Mouse (Mus musculus): ENCODE data around the gene Cybc1.

The Cybc1 gene

DNA sequence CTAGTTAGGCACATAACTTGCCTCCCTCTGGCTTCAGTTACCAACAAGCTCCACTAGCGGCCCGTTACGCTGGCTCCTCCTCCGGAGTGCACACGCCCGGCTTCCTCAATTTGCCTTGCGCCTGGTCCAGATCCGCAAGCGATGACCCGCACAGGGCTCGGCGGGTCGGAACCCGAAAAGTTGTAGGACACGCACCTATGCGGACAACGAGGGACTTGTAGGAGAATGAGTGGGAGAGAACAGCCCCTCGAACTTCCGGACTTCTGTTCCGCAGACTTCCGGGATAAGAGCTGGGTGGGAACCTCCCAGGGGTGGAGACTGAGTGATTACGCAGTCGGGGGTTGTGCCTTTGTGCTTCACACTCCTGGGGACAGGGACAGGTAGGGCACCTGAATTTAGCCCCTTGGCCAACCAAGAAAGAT, at the start of gene Cybc1:
TSS of gene Cybc1 (minus strand) at position 305 of the 422 bp plus-strand sequence.
- peak; percentile 74 for DNase-seq (ENCODE audit: extremely low spot score, low spot score)

DNA sequence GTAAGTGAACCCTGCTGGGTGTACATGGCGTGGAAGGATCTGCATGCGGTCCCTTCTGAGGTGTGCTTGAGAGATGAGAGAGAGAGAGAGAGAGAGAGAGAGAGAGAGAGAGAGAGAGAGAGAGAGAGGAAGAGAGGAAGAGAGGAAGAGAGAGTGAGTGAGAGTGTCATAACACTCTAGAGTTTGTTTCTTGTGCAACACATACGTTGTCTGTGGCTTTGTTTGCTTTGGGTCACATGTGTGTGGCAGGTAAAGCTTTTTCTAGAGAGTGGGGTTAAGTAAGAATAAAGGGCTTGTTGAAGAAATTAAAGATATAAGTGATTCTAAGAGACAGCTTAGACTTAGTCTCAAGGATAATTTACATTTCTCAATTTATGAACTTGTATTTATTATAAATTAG, 48.9 kb upstream of the Cybc1 start:
- no peak for DNase-seq (ENCODE audit: extremely low spot score, low spot score)

DNA sequence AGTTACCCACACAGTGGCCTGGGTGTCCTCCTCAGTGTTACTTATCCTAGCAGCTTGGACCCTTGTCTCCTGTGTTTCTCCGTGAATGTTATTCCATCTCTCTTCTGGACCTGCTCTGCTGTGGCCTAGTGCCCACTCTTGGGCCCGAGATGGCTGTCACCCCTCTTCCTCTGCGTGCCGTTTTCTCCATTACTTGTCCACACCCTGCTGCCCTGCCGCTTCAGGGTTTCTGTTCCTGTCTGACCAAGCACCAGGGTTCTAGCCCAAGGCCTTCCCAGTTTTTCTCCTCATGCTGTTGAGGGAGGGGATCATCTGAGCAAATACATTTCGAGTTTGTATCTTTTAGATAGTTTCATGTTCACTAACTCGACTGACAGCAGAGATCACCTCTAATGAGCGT, 48.4 kb upstream of the Cybc1 start:
- DNase-seq (ENCODE audit: extremely low spot score, low spot score) = no peak

DNA sequence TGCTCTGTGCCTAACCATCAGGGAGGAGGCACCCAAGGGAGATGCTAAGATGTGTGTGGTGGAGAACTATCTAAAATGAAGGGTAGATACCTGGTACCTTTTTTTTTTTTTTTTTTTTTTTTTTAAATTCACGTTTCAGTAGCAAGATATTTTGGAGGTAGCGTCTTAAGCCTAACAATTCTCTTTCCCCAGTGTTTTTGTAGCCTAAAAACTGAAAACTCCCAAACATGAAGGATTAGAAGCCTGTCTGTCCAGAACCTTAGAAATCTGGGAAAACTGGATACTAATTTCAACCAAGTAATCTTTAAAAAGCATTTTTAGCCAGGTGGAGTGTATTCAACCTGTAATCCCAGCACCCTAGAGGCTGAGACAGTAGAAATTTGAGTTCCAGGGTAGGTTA, 32.0 kb upstream of the Cybc1 start:
- no peak for DNase-seq (ENCODE audit: extremely low spot score, low spot score)

DNA sequence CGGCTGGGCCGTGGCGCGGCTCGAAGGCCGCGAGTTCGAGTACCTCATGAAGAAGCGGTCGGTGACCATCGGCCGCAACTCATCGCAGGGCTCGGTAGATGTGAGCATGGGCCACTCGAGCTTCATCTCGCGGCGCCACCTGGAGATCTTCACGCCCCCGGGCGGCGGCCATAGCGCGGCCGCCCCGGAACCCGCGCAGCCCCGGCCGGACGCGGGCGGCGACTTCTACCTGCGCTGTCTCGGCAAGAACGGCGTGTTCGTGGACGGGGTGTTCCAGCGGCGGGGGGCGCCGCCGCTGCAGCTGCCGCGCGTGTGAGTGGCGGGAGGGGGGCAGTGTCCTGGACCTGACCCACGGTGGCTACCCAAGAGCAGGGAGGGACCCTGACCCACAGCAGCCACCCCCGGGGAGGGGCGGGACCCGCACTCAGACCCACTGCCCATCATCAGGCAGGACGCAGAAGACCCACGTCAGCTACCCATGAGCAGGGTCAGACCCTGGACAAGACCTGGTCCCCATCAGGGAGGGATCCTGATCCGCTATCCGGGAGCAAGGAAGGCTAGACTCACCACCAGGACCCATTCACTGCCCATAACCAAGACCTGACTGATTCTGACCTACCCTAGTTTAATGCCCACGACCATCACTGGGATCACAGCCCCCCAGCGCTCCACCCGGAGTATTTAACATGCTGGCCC, 31.2 kb upstream of the Cybc1 start:
- DNase-seq (ENCODE audit: extremely low spot score, low spot score) = peak; percentile 52

DNA sequence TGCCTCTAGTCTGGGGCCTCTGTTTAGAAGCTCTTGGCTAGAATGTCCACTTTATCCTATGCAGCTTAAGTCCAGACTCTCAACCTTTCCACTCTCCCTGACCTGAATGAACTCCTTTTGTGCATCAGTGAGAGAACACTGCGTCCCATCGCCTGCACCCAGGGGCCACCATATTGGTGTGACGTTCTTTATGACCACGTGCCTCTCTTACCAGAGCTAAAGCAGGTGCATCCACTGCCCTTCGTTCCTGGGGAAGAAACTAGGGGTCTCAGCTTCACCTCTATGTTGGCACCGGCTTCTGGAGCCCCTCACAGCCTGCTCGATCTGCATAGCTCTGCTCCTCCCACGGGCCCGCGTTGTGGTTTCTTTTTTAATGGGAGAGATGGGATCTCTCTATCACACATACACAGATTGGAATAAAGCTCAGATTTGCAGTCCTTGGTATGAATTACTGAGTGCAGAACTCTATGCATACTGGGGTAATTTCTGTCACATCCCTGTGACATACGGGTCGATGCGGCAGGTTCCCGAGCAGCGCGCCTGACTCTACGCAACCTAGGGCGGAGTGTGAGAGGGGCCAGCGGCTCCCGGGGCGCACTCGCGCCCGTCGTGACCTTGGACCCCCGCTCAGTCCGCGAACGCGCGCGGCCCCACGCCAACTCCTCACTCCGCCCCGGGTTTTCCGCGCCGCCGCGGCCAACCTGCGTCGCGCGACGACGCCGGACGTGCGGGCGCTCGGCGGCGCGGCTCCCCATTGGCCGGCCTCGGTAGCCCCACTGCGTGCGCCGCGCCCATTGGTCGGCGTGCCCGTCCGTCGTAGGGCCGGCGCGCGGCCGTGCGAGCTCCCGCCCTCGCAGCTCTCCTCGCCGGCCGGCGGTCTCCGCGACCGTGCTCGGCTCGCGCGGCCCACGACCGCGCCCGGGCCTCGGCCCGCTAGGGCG, 30.3 kb upstream of the Cybc1 start, which contains the start of gene Foxk2:
TSS of gene Foxk2 (plus strand) at position 831 of the 941 bp plus-strand sequence.
- DNase-seq (ENCODE audit: extremely low spot score, low spot score) = peak; percentile 86

DNA sequence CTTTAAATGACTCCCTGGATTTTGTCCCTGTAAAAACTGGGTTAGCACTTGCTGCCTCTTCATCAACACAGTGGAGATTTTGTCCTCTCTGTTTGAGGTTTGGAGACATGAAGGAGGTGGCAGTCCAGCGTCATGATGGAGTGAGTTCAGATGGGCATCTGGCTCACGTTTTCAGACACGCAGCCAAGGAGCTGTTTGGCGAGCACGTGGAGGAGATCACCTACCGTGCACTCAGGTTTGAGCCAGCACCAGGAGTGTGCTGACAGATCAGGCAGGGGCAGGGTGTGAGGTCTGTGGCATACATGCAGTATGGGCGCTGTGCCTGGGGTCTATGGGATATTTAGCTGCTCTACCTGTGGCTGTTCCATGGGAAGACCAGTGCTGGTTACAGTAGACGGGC, 21.1 kb upstream of the Cybc1 start:
- no peak for DNase-seq (ENCODE audit: extremely low spot score, low spot score)

DNA sequence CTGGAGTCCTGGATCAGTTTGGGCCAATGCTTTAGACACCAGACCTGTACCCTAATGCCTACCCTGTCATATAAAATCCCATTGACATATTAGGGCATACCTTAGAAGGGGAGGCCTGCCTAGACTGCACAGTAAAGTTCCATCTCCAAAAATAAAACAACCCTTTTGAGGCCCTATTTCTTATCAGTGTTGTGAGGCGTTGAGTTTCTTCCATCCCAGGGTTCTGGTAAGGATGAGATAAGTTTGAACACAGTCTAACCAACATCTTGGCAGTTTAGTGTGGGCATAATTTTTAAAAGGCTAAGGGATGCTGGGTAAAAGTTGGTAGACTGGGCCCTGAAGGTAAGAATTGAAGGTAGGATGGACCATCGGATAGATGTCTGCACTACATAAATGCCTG, 10.5 kb upstream of the Cybc1 start:
- DNase-seq (ENCODE audit: extremely low spot score, low spot score) = no peak

DNA sequence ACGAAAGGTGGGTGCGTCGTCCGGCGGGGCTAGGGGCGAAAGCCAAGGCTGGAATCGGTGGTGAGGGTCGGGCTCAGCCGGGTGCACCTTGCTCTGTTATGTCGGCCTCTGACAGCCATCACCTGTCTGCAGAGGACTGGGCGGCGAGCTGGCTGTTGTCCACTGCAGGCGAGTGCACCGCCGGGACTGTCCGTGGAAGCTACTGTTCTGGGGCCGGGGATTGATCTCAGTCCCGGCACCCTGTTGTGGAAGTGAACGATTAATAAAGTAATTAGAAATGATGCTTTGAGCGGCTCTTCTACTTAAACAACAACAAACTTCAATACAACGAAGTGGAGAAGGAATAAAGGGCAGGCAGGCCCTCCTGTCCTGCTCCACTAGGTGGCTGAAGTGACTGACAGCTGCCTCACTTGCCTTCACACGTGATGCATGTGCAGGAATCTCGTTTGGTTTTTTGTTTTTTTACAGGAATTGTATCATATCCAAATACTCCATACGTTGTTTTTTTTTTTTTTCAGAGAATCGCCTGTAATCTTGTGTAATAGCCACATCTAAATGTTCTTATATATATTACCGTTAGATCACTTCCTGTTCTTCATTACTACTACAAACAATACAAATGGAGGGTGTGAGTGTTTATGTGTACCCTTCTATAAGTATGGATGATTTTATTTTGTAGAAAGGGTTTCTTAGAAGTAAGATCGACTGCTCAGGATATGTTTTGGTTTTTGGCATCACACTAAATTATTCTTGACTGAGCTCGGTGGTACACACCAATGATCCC, 8.4 kb upstream of the Cybc1 start:
- DNase-seq (ENCODE audit: extremely low spot score, low spot score) = no peak

DNA sequence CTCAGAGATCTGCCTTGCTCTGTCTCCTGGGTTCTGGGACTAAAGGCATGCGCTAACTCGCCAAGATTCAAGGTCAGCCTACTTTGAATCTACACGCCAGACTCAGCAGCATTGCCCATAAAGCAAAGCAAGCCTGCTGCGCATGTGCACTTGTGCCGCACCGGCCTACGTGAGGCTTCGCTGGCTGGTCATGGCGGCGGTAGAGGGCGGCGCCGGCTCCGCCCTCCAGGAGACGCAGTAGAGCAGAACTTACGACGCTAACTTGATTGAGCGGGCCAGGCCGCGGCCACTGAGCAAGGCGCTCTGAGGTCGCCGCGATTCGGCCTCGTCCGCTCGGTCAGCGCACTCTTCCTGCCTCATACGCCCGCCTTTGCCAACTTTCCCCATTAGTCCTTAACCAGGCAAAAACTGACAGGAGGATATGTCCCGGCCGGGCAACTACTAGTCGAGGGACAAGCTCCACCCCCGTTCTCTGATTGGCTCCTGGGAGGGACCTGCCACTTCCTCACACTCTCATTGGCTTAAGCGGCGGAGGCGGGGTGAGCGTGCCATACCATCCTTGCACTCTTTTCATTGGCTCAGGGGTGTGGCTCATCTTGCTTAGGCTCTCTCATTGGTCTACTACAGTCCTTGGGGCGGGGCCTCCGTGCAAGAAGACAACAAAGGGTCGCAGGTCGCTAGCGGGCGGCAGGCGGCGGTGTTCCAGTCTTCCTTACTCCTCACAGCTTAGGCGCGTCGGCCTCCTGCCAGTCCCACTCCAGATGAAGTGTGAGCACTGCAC, 7.6 kb upstream of the Cybc1 start, which contains the start of gene Narf:
TSS of gene Narf (plus strand) at position 690 of the 781 bp plus-strand sequence.
- DNase-seq (ENCODE audit: extremely low spot score, low spot score) = peak; percentile 99

DNA sequence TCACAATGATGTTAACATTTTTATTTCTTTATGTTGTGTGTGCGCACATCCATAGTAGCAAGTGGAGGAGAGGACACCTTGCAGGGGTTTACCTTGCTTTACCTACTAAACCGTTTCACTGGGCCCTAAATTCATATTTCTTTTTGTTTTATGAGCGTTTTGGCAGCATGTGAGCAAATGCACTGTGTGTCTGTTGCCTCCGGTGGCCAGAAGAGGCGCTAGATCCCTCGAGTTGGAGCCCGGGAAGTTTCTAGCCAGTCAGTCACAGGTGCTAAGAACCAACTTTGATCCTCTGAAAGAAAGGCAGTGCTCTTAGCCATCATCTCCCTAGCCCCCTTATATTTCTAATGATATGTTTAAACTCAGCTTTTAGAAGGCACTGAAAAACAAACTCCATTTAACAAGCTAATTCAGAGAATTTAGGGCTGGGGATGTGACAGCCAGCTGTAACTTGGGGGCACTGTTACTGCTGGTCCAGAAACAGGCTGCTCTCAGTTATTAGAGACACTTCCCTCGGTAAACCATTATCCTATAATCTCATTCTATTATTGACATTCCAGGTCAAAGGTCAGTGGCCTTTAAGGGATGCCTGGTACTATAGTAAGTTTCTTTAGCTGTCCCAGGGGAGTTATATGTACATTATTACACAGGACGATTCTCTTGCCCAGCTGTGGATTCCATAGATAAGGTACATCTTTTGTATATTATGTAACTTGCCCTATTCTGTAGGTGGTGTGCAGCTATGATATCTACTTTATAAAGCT, 6.5 kb upstream of the Cybc1 start:
- peak; percentile 33 for DNase-seq (ENCODE audit: extremely low spot score, low spot score)

DNA sequence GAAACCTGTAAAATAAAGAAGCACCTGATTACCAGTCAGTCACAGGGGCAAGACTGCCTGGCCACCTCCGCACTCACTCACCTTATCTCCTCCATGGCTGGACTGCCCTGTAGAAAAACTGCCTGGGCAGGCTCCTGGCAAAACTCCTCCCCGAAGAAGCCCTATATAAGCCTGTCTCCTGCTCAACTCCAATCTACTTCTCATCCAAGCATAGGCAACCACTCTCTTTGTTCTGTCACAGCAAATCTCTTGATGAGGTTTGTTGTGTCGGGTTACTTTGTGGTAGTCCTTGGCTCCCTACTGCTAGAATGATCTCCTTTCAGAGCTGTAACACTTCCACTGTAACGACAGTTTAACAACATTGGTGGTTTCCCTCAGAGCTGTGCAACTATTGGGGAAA, 3.6 kb upstream of the Cybc1 start:
- DNase-seq (ENCODE audit: extremely low spot score, low spot score) = no peak

DNA sequence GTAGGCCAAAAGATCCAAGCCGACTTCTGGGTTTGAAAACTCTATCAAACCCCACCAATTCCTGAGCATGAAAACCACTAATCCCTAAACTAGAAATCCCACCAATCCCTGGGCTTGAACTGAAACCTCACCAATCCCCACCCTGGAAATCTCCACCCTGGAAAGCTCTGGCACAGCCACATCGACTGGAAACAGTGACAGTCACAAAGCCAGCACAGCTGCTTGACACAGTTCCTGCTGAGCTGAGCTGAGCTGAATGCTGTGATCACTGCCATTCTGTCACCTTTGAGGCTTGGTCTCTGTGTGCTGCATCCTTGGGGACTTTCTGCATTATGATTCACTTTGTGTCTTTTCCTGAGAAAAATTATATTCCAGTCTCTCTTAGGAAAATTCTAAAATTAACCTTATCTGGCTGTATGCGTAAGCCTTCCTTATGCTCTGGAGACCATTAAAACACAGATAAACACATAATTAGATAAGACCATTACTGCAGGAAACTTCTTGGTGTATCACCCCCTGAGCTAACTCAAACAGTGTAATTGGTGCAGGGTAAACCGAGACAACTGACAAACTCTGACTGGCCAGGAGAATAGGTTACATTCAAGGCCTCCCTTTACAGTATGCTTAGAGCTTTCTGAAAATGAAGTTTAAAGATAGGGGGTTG, 2.6 kb upstream of the Cybc1 start:
- no peak for DNase-seq (ENCODE audit: extremely low spot score, low spot score)

DNA sequence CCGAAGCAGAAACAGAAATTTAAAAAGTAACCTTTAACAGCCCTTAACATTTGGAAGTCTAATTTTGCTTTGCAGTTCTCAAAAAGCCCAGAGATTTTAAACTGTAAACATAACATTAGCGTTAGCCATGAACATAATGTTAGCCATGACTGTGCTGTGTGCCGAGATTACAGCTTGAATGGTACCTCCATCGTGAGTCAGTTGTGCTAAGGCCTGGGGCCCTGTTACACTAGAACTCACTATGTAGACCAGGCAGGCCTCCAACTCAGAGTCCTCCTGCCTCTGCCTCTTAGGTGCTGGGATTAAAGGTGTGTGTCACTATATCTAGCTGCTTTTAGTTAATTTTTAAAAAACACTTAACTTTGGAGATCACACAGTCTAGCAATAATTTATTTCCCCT, 2.1 kb upstream of the Cybc1 start:
- no peak for DNase-seq (ENCODE audit: extremely low spot score, low spot score)

DNA sequence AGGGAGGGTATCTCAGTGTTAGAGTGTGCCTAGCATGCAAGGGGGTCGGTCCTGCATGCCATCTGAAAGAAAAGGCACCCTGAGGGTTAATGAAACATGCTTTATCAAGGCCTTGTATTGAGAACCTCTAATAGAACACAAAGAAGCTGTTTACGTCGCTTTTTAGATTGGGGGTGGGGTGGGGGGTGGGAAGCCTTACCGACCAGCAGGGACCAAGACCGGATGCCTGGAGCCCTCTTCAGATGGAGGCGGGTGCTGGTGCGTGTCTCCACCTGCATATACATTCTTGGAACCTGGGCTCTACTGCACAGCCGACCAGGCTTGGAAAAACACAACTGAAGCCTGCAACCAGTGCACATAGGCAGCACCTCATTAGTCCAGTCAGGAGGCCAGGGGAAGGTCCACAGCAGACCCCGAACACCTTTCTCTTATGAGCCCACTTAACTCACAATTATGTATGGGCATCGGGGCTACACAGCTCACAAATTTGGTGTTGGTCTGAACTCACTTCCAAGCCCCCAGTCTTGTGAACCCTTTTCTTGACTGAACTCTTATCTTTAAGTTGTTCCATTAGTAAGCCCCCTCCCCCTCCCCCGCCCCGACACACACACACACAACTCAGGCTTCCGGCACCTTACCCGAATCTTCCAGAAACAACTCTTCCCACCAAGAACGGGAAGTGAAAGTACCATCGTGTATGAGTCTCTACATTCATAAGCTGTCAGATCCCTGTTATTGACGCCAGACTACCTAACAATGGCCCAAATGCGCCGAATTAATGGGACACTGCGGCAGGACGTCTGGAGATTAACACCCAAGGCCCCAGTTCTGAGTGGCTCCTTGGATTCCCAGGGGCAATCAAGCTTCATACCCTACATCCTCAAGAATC, 749 bp downstream of the Cybc1 start:
- DNase-seq (ENCODE audit: extremely low spot score, low spot score) = peak; percentile 20

DNA sequence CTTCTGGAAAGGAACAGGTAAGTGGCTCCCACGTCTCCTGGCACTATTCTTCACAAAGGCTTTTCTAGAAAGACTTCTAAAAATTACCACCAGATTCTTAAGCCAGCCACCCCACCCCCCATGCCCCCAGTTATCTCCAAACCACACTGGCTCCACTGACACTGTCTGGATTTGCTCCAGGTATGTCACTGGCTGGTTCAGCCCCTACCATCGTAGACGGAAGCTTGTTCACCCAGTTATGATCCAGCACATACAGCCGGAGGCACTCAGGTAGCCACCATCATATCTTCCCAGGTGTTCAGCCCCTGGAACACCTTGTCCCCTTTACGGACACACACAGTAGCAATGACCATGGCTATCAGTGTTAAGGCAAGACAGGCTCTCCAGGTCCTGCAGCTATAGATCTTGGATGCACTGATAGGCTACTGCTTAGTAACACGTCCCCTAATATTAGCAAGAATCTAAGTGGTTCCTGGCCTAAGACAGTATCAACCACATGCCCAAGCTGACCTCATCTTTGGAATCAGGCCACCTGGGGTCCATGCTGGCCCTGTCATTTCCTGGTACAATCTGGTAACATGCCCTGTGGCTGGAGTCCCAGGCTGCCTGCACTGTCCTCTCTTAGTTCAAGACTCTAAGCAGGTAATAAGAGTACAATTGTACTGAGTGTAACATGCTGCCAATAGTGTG, 7.7 kb downstream of the Cybc1 start:
- DNase-seq (ENCODE audit: extremely low spot score, low spot score) = no peak

DNA sequence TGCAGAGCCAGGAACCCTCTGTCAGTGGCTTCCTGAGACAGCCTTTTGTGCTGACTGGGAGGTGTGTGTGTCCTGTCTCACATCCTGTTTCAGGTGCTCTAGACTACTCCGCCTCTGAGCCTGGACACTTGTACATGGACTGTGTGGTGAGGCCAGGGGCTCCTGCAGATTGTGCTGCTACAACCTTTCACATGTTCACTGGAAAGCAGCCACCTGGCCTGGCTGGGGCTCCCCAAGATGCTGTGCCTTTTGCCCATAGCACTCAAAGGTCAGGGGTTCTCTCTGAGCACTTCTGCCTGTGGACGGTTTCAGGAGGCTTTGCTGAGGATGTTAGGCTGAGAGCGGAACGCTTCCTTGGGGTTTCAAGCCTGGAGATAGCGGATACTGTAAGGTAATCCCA, 8.4 kb downstream of the Cybc1 start:
- DNase-seq (ENCODE audit: extremely low spot score, low spot score) = no peak

DNA sequence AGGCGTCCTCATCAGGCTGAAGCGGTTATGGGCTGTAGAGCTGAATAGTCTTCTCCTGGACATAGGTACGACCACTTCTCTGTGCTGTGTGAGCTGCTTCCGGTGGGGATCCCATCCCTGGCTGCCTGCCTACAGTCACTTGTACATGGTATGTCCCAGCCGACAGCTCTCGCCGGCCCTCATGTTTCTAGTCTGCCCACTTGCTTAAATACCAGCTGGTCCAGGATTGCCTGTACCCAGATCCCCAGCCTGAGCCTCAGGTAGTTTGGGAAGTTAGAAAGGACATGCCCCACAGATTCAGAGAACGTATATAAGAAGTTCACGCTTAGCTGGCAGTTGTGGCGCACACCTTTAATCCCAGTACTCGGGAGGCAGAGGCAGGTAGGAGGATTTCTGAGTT, 9.3 kb downstream of the Cybc1 start:
- DNase-seq (ENCODE audit: extremely low spot score, low spot score) = no peak
